Mouse (Mus musculus) heart, adult 11 months (tissue): ENCODE results near the gene Chst11.

Source experiments
- DNase-seq: peaks from one replicate; pipeline ENCODE4 v3.0.0; 2022

Gene Chst11

GRCm38 (mm10) chr10:83220847-83221246, 235.5 kb downstream of the Chst11 start:
- no peak for DNase-seq

GRCm38 (mm10) chr10:83224999-83225398, 239.7 kb downstream of the Chst11 start:
- DNase-seq = no peak

DNA sequence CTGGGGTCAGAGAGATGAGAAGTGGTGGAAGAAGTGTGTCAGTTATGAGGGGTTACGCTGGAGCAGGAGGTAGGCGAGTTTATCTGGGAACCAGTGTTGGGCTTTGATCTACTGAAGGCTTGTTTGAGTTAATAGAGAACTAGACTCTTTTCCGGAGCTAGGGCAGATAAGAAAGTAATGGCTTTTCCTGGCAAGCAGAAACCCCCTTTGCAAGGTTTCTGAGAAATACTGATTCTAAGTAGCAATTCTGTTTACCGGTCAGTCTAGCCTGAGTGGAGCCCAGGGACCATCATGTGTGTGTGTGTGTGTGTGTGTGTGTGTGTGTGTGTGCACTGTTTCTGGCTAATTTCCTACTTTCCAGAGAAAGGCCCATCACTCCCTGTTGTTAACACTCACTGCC, 243.3 kb downstream of the Chst11 start:
- no peak for DNase-seq

- no peak for DNase-seq
These were observed 248.7 kb downstream of the Chst11 start for GRCm38 (mm10) chr10:83233967-83234366.

DNA sequence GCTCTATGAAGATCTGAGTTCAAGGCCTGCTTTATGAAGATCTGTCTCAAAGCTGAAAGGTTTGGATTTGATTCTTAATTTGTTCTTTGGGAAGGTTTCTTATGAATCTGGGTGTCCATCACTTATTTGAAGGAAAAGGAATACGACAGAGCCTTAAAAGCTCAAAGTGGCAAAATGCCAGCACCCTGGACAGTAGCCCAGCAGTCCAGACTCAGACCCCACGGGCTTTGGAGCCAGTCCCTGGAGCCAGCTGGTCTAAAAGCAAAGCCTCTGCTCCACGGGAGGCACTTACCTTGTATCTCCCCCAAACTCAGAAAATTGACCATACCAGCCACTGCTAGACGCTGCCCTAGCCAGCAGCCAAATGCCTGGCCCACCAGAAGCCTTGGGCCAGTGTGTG, 249.1 kb downstream of the Chst11 start:
- DNase-seq = no peak

DNA sequence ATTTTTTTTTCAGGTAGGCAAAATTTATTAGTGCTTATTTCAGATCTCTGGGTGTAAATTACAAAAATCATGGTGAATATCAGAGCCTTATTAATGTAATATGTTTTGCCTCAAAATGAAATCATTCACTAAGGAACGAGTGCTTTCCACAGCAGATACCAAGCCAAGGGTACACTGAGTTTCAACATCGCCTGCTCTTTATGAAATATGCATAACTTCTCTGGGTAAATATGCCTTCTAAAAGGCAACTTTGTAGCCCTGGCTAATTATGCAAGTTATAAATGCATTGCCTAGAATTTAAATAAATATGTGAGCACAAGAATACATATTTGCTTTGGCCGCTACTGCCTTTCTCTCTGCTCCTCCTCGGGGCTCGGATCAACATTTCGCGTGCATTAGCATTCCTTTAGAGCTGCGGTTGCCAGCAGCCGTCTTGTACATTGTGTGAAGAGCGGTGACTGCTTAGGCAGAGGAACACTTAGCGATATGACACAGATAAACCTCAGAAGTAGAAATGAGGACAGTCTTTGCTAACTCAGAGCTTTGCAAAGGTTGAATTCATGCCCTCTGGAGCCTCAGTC, 256.9 kb downstream of the Chst11 start:
- DNase-seq = no peak

GRCm38 (mm10) chr10:83244131-83244530, 258.8 kb downstream of the Chst11 start:
- no peak for DNase-seq
